Mouse (Mus musculus) small intestine, adult 2 months (tissue): Measurements from ENCODE around the gene Ppat.

Source experiments
- CTCF ChIP-seq: fragments of 200-500 bp; IDR thresholded peaks from 2 replicates; pipeline ENCODE4 v1.5.1; 2012; ENCODE audit warnings: low read depth, mild to moderate bottlenecking, control low read depth, inconsistent platforms, low read length, moderate library complexity, mixed read lengths; ENCODE audit not compliant: insufficient replicate concordance, insufficient read length; ENCODE audit errors: extremely low read depth
- POLR2A ChIP-seq: fragments of 200-500 bp; IDR thresholded peaks from 2 replicates; pipeline ENCODE4 v1.6.1; 2012; ENCODE audit warnings: low read depth, mild to moderate bottlenecking, control low read depth, inconsistent platforms, low read length, moderate library complexity

- TF ChIP-seq CTCF (no peak), POLR2A (no peak)
Observed at GRCm38 (mm10) chr5:76944965-76945677, 6.3 kb downstream of the Ppat start.
